Mouse (Mus musculus): ENCODE data around the gene Lmo4. TPM values are rescaled to one million over a fixed set of nuclear protein-coding genes. Genes with fewer than 3 reads are reported as not detected.

The Lmo4 gene
- polyA plus RNA-seq, 1 experiment from 2014 or later = 62.2 TPM

DNA sequence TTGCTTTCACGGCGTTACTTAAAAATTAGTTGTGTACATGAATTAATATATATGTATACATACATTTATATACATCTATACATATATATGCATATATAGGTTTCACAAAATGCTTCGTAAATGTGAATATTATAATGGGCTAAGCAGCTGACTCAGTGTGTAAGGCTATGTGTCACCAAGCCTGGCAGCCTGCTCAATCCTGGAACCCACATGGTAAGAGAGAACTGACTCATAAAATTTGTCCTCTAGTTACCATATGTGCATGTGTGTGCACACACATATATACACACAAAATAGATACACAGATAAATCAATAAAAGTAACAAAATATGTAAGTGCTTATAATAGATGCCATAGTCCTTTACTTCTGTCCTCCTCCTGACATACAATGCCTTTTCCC, 56.8 kb downstream of the Lmo4 start:
- Histone ChIP-seq H3K4me1 (ENCODE audit: control insufficient read depth, insufficient read depth, low read length) (no peaks in the 10 kb centered on the region), H3K4me3 (ENCODE audit: low read depth, low read length) (no peak overlapping the region), H3K27me3 (ENCODE audit: control insufficient read depth, insufficient read depth, low read length) (no peaks in the 10 kb centered on the region), H3K27ac (ENCODE audit: low read depth, low read length) (no peak overlapping the region), H3K9me3 (ENCODE audit: control insufficient read depth, low read length) (no peaks in the 10 kb centered on the region), H3K9ac (ENCODE audit: low read length) (no peak overlapping the region), H3K36me3 (ENCODE audit: control insufficient read depth, insufficient read depth, low read length) (no peaks in the 10 kb centered on the region), H3K4me2 (ENCODE audit: low read depth) (no peak overlapping the region)
- WGBS = 95% methylated on average over 3 of the region's 3 CpGs
- DNase-seq (ENCODE audit: low spot score) (no peak), ATAC-seq (ENCODE audit: insufficient read depth, low FRiP score, low TSS enrichment) (no peak)

DNA sequence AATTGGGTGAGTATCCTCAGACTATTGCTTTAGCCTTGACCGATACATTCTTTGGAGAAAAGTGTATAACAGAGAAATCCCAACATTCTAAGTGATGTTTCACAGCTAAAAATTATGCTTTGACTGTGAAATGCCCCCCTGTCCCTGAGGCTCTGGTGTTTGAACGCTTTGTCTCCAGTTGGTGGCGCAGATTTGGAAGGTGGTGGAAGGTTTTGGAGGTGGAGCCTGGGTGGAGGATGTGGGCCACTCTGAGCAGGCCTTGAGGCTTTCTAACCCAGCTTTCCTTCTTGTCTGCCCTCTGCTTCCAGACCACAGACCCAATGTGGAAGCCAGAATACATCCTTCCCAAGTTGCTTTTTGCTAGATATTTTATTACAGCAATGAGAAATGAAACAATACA, 57.8 kb downstream of the Lmo4 start:
- H3K4me3 ChIP-seq (ENCODE audit: low read depth, low read length) = no peak overlapping the region
- H3K36me3 ChIP-seq (ENCODE audit: control insufficient read depth, insufficient read depth, low read length) = no peaks in the 10 kb centered on the region
- ATAC-seq (ENCODE audit: insufficient read depth, low FRiP score, low TSS enrichment) (no peak), DNase-seq (ENCODE audit: low spot score) (no peak)
- no peaks in the 10 kb centered on the region for H3K9me3 ChIP-seq (ENCODE audit: control insufficient read depth, low read length)
- 85% methylated on average over 3 of the region's 3 CpGs for WGBS
- no peak overlapping the region for H3K9ac ChIP-seq (ENCODE audit: low read length)
- no peaks in the 10 kb centered on the region for H3K27me3 ChIP-seq (ENCODE audit: control insufficient read depth, insufficient read depth, low read length)
- no peak overlapping the region for H3K4me2 ChIP-seq (ENCODE audit: low read depth)
- H3K4me1 ChIP-seq (ENCODE audit: control insufficient read depth, insufficient read depth, low read length) = no peaks in the 10 kb centered on the region
- no peak overlapping the region for H3K27ac ChIP-seq (ENCODE audit: low read depth, low read length)

DNA sequence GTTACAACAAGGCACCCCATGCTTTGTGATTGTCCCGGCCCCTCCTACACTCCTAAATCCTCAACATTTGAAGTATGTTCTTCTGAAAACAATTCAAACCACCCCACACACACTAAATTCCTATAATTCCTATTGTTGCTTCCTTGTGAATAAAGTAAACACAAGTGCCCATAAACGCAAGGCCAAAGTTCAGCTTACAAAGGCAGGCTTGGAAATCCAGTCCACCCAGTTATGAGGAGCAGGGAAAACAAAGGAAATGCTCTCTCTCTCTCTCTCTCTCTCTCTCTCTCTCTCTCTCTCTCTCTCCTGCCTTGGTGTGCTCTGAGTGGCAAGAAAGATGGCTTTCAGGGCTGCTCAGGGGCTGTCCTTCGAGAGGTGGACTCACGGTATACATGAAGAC, 61.0 kb downstream of the Lmo4 start:
- no peak for ATAC-seq (ENCODE audit: insufficient read depth, low FRiP score, low TSS enrichment)
- Histone ChIP-seq H3K9ac (ENCODE audit: low read length) (no peak overlapping the region), H3K4me3 (ENCODE audit: low read depth, low read length) (no peak overlapping the region), H3K27me3 (ENCODE audit: control insufficient read depth, insufficient read depth, low read length) (no peaks in the 10 kb centered on the region), H3K9me3 (ENCODE audit: control insufficient read depth, low read length) (no peaks in the 10 kb centered on the region), H3K36me3 (ENCODE audit: control insufficient read depth, insufficient read depth, low read length) (no peaks in the 10 kb centered on the region), H3K4me1 (ENCODE audit: control insufficient read depth, insufficient read depth, low read length) (no peaks in the 10 kb centered on the region), H3K4me2 (ENCODE audit: low read depth) (no peak overlapping the region), H3K27ac (ENCODE audit: low read depth, low read length) (no peak overlapping the region)
- no peak for DNase-seq (ENCODE audit: low spot score)
- 87% methylated on average over 4 of the region's 4 CpGs for WGBS

DNA sequence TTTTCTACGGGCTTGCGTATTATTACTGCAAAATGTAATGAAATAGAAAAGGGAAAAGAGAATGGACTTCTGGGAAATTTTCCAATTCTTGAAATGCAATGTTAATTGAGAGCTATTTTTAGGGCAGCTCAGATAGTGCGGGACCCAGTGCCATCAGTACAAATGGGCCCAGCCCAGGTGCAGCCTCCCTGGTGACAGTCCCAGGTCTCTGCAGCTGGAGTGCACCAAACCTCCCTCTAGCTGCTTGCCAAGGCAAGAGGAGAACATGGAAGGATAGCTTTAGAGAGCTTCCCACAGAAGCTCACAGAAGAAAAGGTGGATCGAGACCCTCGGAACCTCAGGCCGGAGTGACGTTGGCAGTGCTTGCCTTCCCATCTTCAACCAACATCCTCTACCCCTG, 62.1 kb downstream of the Lmo4 start:
- no peaks in the 10 kb centered on the region for H3K4me1 ChIP-seq (ENCODE audit: control insufficient read depth, insufficient read depth, low read length)

DNA sequence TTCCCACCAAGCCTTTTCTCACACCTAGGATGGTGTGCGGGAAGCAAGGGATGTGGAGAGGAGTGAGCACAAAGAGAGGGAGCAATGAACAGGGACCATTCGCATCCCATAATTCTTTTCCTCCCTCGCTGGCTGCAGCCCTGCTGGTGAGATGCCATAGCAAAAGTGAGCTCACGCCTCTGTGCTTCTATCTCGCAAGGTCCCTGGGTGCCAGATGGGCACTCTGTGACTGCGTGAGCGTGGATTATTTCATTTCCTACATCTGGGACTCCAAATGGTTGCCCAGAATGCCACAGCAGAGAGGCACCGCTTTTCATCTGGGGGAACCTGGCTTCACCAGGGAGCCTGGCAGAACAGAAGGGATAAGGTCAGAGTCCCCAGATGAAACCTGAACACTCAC, 63.2 kb downstream of the Lmo4 start:
- Histone ChIP-seq H3K4me2 (ENCODE audit: low read depth) (no peak overlapping the region), H3K4me1 (ENCODE audit: control insufficient read depth, insufficient read depth, low read length) (no peaks in the 10 kb centered on the region), H3K27ac (ENCODE audit: low read depth, low read length) (no peak overlapping the region), H3K36me3 (ENCODE audit: control insufficient read depth, insufficient read depth, low read length) (no peaks in the 10 kb centered on the region), H3K27me3 (ENCODE audit: control insufficient read depth, insufficient read depth, low read length) (no peaks in the 10 kb centered on the region), H3K9ac (ENCODE audit: low read length) (no peak overlapping the region), H3K9me3 (ENCODE audit: control insufficient read depth, low read length) (no peaks in the 10 kb centered on the region), H3K4me3 (ENCODE audit: low read depth, low read length) (no peak overlapping the region)
- 80% methylated on average over 8 of the region's 8 CpGs for WGBS
- ATAC-seq (ENCODE audit: insufficient read depth, low FRiP score, low TSS enrichment) = no peak
- no peak for DNase-seq (ENCODE audit: low spot score)

More for the DNA sequence above, 62.1 kb downstream of the Lmo4 start:
- Histone ChIP-seq H3K9ac (ENCODE audit: low read length) (no peak overlapping the region), H3K4me3 (ENCODE audit: low read depth, low read length) (no peak overlapping the region), H3K4me2 (ENCODE audit: low read depth) (no peak overlapping the region), H3K9me3 (ENCODE audit: control insufficient read depth, low read length) (no peaks in the 10 kb centered on the region), H3K27me3 (ENCODE audit: control insufficient read depth, insufficient read depth, low read length) (no peaks in the 10 kb centered on the region), H3K27ac (ENCODE audit: low read depth, low read length) (no peak overlapping the region), H3K36me3 (ENCODE audit: control insufficient read depth, insufficient read depth, low read length) (no peaks in the 10 kb centered on the region)
- ATAC-seq (ENCODE audit: insufficient read depth, low FRiP score, low TSS enrichment) (no peak), DNase-seq (ENCODE audit: low spot score) (no peak)
- WGBS = 95% methylated on average over 7 of the region's 7 CpGs

DNA sequence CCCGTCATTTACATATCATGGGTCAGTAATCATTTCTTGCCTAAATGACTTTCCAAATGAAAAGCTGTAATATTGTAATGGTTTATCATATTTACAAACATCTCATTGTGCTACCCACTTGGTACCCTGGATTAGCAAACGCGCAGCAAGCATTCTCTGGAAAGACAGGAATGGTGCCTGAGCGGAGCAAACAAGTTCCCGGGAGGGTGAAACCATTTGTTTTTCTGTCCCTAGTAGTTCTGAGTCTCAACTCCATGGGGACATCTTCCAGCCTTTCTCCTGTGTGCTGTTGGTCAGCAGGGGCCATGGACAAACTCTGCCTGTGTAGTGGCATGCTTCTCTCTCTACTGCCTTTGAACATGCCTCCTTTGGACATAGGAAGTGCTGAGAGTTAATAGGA, 64.2 kb downstream of the Lmo4 start:
- Histone ChIP-seq H3K27me3 (ENCODE audit: control insufficient read depth, insufficient read depth, low read length) (no peaks in the 10 kb centered on the region), H3K4me2 (ENCODE audit: low read depth) (no peak overlapping the region), H3K36me3 (ENCODE audit: control insufficient read depth, insufficient read depth, low read length) (no peaks in the 10 kb centered on the region), H3K27ac (ENCODE audit: low read depth, low read length) (no peak overlapping the region), H3K9ac (ENCODE audit: low read length) (no peak overlapping the region), H3K4me1 (ENCODE audit: control insufficient read depth, insufficient read depth, low read length) (no peaks in the 10 kb centered on the region), H3K9me3 (ENCODE audit: control insufficient read depth, low read length) (no peaks in the 10 kb centered on the region), H3K4me3 (ENCODE audit: low read depth, low read length) (no peak overlapping the region)
- DNase-seq (ENCODE audit: low spot score) (no peak), ATAC-seq (ENCODE audit: insufficient read depth, low FRiP score, low TSS enrichment) (no peak)
- 89% methylated on average over 5 of the region's 5 CpGs for WGBS

DNA sequence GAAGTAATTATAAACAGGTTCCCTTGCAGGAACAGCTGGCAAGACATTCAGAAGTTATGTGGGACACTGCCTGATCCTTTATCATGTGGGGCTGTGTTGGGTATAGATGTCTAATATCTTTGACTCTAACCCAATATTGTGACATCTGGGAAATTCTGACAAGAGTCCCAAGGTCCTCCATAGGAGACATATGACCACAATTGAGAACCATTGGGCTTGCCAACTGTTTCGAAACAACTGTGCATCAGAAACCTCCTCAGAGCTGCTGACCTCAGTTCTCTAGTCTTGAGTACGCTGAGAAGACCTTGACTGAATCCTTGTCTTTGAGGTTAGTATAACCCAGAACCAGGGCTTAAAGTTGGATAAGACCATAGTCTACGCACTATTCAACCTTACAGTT, 66.4 kb downstream of the Lmo4 start:
- Histone ChIP-seq H3K27me3 (ENCODE audit: control insufficient read depth, insufficient read depth, low read length) (no peaks in the 10 kb centered on the region), H3K27ac (ENCODE audit: low read depth, low read length) (no peak overlapping the region), H3K9me3 (ENCODE audit: control insufficient read depth, low read length) (no peaks in the 10 kb centered on the region), H3K4me2 (ENCODE audit: low read depth) (no peak overlapping the region), H3K4me3 (ENCODE audit: low read depth, low read length) (no peak overlapping the region), H3K36me3 (ENCODE audit: control insufficient read depth, insufficient read depth, low read length) (no peaks in the 10 kb centered on the region), H3K4me1 (ENCODE audit: control insufficient read depth, insufficient read depth, low read length) (no peaks in the 10 kb centered on the region), H3K9ac (ENCODE audit: low read length) (no peak overlapping the region)
- no peak for DNase-seq (ENCODE audit: low spot score)
- 94% methylated on average over 3 of the region's 3 CpGs for whole genome bisulfite sequencing
- ATAC-seq (ENCODE audit: insufficient read depth, low FRiP score, low TSS enrichment) = no peak

Data from neural tube, embryonic 11.5 days (tissue).